Mouse (Mus musculus): ENCODE measurements at regions not wholly inside any gene's neighbourhood (a gene's known extent, or its start where the extent isn't known, plus 50 kb on each side); places are given as distances from the start of the nearest gene placed in this dataset.

GRCm38 (mm10) chr7:72906536-72906935 is 468.8 kb upstream of the Rgma start:
- TF ChIP-seq CTCF (IDR thresholded peaks at IDR 0.05; ENCODE audit: low read depth, low read length) (no peak), EP300 (IDR thresholded peaks at IDR 0.05; ENCODE audit: insufficient read depth, low read depth, low read length) (no peak), POLR2A (IDR thresholded peaks at IDR 0.05; ENCODE audit: insufficient read depth, low read length) (no peak)
